Mouse (Mus musculus) embryo, embryonic 10 days (tissue): ENCODE measurements around the gene Lemd1.
"Not testable (repeated sequence)": the region's sequence is repeated elsewhere in the genome, so short reads cannot be mapped to it uniquely, and the experiment has no call there.

Experiments used
- DNase-seq: peaks from one replicate; pipeline ENCODE4 v3.0.0-alpha.2; 2015; ENCODE audit warnings: low spot score

Gene Lemd1

DNA sequence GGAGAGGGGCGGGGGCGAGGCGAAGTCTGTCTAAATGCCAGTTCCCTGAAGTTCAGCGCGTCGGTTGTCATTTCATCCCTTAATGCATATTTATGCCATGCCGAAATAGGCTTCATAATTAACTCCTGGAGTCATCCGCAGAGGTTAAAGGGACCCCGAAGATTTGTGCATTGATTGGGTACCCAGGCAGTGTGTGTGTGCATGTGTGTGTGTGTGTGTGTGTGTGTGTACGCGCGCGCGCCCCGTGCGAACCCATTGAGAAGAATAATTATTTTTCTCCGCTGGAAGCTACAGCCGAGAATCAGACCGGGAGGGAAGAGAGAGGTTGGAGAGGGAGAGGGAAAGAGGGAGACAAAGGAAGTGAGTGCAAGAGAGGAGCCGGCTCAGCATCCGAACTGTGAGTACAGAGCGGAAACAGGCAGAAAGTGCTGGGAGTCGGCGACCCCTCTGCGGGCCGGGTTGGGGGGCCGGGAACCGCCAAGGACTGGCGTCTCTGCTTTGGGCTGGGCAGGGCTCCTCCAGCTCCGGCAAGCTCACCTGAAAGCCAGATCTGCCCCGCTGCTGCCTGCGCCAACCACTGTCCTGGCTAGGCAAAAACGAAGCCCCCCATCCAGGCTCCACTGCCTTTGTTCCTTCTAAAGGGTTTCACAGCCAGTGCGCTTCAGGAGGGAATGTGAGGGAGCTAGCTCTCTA is at the start of gene Lemd1, which contains the start of gene AC124108.1:
Gene Lemd1, plus strand, starts transcription at position 339 of the 693 bp plus-strand sequence.
Gene AC124108.1, plus strand, starts transcription at position 365 of the 693 bp plus-strand sequence.
- no peak for DNase-seq

DNA sequence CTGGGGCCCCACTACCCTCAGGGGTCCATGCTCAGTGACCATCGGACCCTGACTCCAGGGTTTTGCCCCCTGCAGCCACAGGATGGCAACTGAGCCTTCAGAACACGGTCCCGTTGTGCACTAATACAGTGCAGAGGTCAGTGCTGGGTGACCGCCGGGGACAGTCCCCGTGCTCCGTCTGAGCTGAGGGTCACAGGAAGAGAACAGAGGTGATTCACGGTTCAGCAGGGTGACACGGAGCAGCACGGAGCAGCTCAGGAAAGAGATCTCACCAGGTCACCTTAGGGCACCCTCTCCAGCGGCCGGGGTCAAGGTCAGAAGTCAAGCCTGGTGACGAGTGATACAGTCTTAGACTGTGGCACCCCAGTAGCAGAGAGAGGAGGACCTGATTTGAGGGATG is 49.5 kb upstream of the Lemd1 start:
- no peak for DNase-seq

DNA sequence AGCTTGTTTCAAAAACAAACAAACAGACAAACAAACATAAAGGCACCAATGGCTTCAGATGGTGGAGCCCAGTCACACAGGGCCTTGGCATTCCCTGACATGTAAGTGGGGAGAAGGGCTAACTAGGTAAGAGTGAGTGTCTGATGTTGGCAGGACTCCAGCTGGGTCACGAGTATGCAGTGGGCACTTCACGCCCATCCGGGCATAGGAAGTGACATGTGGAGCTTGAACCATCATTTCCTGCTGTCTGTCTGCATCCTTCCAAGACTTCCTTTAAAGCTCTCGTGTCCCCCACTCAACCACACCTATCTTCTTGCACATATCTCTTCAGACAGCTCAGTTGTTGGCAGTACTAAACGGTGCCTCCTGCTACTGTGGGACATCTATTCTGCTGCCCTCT is 48.2 kb upstream of the Lemd1 start:
- DNase-seq: no peak

DNA sequence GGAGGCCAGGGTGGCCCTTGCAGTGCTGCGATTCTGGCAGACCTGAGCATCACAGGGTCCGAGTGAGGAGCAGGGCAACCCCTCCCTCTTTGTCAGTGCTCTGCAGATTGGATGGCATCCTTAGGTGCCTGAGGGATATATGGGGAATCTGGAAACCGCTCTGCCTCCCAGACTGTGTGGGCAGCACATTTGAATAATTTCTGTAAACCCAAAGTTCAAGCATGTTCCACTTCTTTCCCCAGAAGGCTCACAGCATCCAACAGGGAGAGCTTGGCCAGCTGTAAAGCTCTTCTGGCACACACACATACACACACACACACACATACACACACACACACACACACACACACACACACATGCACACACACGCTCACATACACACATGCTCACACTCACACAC is 47.5 kb upstream of the Lemd1 start:
- no peak for DNase-seq

DNA sequence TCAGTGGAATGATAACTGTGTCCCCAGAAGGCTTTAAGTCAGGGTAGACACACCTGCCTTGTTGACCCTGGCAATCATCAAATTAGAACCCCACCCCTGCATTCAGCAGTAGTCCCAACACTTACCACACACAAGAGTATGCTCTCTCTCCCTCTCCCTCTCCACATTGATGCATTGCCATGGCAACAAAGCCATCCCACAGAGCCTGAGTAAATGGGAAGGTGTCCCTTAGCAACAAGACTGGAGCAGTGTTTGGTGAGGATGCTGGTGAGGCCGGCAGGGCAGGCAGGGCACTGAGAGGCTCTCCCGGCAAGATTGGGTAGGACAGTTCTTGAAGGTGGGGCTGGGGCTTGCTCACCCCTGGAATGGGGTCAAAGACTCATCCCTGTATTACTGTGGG is 47.0 kb upstream of the Lemd1 start:
- DNase-seq: peak; percentile 56

DNA sequence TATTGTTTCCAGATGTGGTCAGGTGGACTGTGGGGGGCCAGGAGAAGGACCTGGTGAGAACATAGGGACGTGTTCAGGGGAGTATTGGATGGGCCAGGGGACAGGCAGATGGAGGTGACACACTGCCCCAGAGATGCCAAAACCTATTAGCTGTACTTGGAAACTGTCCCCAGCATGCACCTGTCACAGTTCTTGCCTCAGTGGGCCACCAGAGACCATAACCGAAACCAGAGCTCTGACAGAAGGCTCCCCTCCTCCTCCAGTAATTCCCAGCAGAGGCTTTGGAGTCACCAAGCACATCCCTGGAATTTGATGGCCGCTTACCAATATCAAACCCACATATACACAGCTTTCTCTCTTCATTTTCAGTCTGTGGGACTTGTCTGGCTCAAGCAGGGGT is 46.4 kb upstream of the Lemd1 start:
- no peak for DNase-seq

DNA sequence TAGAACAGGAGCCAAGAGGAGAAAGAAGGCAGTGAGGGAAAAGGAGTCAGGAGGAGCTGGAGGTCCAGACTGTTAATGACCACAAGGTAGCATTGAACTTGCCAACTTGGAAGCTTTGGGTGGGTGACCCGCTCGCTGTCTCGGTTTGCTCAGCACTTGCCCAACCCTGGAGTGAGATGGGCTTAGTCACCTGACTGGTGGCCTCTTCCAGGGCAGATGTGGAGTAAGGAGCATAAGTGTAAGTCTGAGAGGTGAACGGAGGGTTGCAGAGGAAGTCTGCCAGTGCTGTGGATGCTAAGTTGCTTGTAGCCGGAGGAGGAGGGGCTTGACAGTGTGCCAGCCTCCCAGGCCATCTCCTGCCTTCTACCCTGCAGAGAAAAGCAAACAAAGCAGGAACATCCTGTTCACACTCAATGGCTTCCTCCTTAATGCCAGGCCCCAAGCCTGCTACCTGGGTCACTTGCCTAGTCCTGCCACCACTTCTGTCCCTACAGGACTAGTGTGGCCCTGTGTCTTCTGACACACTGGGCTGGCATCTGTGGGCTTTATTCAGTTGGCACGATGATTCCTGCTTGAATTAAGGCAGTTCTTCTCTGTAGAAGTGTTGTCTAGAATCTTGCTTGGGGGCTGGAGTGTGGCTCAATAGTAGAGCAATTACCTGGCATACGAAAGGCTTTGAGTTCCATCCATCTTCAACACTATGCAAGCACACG is 45.1 kb upstream of the Lemd1 start:
- DNase-seq: no peak

DNA sequence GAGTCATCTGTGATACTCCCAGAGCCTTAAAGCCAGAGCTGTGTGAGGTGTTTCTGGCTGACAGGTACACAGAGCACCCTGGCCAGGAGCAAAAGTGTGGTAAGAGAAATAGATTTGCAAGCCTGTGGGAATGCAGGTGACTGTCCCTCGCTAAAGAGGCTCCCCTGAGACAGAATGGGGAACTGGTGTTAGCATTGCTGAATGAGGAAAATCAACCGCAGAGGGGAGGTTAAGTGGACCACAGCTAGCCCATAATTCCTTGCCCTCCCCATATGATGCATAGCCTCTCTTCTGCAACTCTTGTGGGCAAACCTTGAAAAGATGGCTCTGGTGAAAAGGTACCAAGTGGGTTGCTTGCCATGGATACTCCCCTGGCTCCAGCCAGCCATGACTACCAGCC is 41.8 kb upstream of the Lemd1 start:
- no peak for DNase-seq

DNA sequence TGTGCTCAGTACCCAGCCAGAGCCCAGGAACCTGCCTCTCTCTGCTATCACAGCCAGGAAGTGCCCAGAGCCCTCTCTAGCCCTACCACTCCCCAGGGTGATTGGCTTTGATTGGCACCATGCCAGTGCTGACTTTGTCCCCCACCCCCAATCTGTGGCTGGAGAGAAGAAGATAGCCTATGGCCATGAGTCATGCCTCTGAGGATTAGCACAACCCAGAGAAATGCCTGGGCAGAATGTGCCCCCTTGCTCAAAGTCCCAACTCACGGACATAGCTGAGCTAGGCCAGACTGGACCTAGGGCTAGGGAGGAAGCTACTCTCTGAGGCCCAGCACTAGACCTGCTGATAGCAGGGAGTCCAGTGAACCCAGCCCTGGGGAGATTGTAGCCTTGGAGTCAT is 41.1 kb upstream of the Lemd1 start:
- DNase-seq: no peak

DNA sequence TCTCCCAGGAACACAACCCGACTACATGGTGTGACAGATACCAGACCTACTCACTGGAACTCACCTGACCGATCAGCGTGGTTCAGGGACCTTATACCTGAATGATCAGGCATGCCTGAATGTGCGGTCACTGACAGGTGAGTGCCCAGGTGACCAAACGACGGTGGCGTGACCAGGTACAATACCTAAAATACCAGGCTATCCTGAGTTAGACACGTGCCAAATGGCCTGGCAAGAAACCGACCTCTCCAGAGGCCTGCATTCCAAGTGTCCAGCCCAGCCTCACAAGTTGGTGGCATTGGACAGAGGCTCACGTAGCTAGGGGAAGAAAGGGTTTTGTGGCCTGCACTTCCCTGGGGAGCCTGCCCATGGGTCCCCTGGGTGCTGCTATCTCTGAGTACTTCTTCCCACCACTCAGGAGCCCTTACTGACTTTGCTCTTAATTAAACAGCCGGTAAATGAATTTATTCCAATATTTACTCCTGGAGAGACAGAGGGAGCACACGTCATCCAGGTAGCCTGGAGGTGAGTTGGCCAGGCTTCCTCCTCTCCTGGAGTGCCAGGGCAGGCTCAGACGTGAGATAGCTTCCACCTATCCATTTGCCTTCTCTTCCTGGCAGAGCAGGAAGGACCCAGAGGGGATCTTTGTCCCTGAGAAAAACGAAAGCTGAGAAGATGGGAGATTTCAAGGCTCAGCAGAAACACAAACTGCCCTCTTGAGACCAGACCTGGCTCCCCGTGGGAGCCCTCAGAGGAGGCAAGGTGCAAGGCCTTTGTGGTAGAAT is 40.2 kb upstream of the Lemd1 start:
- DNase-seq: no peak

DNA sequence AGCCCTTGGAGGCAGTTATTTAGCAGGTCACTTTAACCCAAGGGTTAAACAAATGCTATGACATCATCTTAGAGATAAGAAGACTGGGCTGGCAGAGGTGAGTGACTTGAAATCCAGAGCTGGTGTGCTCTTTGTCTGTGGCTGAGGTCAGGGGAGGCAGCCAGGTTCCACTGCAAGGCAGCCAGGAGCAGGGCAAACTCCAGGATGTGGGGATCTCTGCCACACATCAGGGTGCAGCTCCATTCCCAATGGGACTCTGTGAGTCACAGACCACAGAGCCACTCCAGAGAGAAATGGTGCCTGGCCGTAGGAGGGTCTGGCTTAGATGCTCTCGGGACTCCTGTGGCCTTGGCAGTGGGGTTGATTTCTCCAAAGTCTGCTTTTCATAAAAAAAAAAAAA is 39.3 kb upstream of the Lemd1 start:
- no peak for DNase-seq

DNA sequence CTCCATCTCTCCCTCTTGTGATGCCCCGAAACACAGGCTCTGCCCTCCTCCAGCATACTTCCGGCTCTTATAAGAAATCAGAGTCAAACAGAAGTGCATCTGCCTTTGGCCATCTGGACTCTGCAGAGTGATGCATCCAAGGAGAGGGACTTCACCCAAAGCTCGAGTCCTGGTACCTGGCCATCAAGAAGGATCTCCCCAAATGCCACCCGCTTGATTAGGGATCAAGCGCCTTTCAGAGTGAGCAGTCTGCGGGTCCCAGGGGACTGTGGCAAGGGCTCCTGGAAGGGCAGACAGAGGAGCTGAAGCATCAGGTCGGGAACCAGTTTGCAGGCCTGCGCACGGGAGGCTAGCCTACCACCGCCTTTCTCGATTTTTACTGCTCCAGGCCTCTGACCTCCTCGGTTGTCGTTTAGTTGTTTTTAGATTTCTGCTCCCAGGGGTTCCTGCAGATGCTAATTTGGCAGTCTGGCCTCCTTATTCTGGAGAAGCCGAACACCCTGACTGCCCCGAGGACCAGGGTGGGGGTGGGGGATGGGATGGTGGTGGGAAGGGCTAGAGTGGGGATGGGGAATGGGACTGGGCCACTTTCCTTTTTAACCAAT is 38.0 kb upstream of the Lemd1 start:
- no peak for DNase-seq

DNA sequence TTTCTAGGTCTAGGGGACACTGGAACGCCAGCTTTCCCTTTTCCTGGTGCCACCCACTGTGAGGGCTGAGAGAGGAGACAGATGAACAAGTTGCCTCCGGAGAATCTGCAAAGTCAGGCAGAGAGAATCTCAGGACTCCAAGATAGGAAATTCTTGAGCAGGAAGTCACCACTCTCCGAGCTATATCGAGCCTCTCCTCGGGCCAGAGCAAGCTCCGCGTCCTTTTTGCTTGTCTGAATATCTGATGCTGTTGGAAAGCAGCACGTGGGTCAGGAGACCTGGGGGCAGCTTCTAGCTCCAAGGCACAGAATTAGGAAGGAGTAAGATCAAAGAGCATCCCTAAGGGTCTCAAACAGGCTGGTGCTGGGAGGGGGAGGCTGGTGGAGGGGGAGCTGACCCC is 37.5 kb upstream of the Lemd1 start:
- DNase-seq: no peak

DNA sequence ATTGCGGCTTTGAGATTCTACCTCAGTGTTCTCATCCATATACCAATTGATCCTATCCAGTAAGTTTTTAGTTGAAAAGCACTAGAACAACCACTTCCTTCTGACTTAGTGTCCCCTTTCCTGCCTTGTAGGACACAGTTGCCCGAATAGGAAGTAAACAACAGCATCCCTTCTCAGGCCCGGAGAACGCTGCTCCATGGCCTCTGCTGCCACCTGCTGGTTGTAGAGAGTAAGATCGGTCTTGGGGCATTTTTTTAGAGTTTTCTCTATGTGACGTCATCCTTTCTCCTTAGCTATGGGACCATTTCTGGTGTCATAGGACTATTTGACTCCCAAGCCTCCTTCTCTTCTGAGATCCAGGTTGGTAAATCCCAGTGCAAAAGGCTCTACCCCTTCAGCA is 35.5 kb upstream of the Lemd1 start:
- peak; percentile 95 for DNase-seq

DNA sequence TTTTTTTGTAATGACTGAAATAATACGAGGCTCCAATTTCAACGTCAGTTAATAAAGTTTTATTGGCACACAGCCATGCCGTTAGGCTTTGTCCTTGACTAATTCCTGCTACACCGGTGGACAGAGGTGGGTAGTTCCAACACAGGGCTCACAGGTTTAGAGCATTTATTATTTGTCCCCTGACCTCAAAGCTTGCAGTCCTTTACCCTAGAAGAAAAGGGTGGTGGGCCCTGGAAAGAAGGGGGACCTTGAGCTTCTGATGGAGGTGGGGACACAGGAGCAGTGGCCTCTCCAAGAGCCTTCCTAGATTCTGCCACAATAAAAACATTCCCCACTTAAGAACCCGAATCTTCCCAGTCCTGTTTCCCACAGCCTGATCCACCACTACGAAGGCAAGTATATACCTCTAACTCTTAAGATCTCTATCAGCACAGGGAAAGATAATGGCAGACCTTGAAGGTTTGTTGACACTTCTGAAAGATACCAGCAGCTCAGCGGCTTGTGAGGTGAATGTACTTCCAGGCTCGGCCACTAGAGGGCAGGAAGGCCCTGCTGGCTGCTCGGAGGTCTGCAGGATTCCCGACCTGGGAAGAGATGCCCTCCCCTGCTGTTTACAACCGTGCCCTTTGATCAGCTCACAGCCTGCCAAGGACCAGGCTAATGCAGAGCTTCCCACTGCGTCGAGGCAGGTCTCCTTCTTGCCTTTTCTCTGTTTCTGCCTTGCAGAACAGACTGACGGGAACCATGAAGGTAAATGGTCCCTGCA is 34.0 kb upstream of the Lemd1 start:
- DNase-seq: peak; percentile 93

DNA sequence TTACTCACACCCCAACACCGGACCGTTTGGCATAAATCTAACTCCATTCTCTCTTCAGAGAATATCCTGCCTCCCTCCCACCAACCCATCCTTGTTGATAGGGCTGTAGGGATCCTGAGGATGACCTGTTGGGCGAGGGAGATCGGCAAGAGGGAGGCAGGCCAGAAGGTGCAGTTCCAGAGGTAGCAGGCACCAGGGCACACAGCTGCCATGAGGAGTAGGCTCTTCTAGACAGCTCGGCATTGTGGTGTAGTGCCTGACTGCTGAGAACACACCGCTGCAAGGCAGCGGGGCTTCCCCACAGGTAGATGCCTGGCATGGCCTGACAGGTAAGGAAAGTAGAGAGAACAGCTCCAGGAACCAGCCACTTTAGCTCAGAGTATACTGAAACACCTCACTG is 33.4 kb upstream of the Lemd1 start:
- DNase-seq: no peak

DNA sequence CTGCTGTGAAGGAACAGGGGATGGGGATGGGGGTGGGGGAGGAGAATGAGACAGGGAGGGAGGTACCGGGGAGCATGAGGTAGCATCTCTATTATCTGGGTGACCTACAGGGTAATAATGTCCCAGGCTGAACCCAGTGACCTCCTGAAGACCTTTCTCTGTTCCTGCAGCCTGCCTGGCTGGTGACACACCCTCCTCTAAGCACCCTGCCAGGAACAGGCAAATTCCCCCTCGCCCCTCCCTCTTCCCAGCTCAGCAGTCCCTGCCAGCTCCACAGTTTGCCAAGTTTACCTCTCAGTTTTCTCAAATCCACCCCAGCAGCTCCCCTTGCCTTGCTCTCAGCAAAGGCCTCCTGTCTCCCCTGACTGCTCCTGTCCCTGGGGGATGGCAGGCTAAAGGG is 32.5 kb upstream of the Lemd1 start:
- DNase-seq: no peak

DNA sequence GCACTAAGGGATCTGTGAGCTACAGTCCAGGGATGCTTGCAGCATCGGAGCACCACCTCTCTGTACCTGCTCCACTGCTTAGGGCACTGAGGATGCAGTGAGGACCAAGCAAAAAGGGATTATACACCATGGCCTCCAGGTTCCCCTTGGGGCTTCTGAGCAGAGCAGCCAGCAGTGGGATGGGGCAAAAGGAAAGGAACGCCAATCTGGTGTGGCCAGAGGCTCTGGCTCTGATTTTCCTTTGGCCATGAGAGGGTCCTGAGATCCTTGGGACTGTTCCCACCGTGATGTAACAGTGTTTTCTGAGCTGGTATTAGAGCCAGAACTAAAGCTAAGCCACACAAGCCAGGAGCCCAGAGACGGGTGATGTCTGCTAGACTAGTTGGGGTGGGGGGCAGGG is 31.6 kb upstream of the Lemd1 start:
- DNase-seq: no peak

DNA sequence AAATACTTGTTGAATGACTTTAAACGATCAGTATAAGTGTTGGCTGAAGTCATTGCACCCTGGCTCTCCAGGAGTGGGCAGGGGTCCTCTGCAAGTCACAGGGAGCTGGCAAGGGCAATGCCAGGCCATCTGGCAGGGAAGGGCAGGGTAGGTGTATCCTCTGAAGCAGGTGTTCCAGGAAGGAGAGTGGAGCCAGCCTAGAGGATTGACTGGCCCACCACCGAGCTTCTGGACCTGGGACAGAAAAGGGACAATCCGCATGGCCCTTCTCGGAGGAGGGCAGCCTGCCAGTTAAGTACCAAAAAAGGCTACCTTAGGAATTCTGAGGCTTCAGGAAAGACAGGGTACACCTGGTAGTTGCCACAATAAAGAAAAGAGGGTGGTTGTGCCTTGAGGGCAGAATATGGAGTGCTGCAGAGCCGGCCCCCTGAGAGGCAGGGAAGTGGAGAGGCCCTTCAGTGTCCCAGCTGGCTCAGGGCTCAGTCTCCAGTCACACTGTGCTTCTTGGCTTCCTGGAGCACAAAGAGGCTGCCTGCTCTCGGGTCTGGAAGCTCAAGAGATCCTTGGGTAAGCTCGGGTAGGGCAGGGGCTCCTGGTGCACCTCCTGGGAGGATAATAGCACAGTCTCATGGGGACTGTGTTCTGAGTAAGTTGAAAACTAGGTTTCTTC is 29.9 kb upstream of the Lemd1 start:
- DNase-seq: no peak

DNA sequence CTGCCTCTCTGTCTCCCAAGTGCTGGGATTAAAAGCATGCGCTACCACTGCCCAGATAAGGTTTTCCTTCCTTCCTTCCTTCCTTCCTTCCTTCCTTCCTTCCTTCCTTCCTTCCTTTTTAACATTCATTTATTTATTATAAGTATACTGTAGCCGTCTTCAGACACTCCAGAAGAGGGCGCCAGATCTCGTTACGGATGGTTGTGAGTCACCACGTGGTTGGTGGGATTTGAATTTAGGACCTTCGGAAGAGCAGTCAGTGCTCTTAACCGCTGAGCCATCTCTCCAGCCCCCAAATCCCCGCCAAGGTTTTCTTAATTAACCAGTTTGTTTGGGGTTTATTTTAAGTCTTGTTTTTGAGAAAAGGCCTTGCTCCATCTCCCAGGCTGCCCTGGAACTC is 28.6 kb upstream of the Lemd1 start:
- DNase-seq: not testable (repeated sequence)

DNA sequence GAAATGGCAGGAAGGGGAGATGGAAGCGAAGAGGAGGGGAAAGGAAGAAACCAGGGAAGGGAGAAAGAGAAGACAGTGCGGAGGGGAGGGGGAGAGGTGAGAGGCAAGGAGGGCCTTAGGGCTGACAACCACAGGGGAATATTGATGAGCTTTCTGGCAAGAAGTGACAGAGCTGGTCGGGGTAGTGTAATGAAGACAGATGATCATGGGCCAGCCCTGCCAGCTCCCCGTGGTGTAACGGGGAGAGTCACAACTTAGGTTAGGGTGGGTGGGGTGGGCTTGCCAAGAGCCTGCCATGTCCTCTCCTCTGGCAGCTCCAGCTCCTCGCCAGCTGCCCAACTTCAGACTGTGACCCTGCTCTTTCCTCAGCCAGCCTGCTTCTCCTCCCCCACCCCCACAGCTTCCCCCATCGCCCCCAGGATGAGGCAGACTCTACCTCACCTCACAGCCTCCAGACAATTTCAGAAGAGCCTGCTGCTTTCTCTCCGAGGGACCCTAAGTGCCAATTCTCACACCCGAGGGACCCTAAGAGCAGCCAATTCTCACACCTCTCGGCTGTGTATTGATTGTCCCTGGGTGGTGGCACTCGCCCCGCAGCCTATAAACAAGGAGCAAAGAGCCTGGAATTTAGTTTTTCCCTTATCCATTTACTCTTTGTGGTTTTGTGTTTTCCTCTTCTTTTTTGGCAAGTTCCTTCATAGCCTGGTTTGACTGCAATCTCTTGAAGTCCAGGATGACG is 26.3 kb upstream of the Lemd1 start:
- DNase-seq: no peak
